Mouse (Mus musculus) adrenal gland (tissue): ENCODE measurements around the gene Olfr116.

ENCODE experiments used
- intact Hi-C: fragments of 180-260 bp; cut with DNase I; formaldehyde crosslinking; loops from one replicate; pipeline ENCODE4 v1.15.1; 2025
- long read RNA-seq, 2 experiments: library from polyadenylated mRNA; unstranded; transcript quantifications; one replicate each; pipeline ENCODE4 v2.0.0; 2020; ENCODE audit warnings: borderline replicate concordance in 1 of 2; ENCODE audit not compliant: insufficient replicate concordance in 1 of 2

Olfr116 gene
- long read RNA-seq, experiment 1: 0 reads
- long read RNA-seq, experiment 2: 0 reads

DNA sequence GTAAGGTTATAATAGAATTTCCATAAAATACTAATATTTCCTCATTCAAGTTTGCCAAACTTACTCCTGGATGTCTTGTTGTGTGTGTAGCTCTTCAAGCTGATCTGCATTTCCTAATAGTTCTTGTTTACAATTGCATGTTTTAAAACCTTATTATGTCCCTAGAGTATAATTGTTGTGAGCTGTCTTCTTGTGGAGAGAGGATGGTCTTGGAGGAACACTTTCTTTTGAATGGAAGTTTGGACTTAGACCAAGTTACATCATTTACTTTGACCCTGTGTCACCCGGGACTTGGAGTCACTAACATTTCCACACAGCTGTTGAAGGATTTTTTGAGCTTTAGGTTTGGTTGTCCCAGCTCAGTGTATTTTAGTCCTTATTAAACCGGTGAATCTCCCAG lies at the start of gene Olfr116, which contains the start of gene Olfr115:
TSS of gene Olfr116 (minus strand) at position 191 of the 400 bp plus-strand sequence.
TSS of gene Olfr115 (minus strand) at position 101 of the 400 bp plus-strand sequence.
- intact Hi-C loops: no loop called here

DNA sequence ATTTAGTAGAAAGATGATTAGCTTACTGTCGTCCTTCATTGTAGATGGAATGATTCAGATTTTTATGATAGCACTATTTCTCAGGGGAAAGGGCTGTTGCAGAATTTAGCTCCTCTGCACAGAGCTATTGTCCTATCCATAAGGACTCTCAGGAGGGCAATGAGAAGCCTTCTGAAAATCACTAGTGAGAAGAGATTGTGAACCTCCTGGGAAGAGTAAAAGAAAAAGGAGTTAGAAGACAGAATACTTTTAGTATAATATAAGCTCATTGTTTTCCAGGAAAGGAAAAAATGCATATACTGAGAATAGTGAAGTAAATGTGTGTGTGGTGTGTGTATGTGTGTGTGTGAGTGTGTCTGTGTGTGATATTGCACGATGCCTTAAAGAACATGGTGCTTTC lies 39.7 kb upstream of the Olfr116 start, which contains the start of gene Olfr118:
TSS of gene Olfr118 (plus strand) at position 301 of the 400 bp plus-strand sequence.
- intact Hi-C loops: no loop called here

DNA sequence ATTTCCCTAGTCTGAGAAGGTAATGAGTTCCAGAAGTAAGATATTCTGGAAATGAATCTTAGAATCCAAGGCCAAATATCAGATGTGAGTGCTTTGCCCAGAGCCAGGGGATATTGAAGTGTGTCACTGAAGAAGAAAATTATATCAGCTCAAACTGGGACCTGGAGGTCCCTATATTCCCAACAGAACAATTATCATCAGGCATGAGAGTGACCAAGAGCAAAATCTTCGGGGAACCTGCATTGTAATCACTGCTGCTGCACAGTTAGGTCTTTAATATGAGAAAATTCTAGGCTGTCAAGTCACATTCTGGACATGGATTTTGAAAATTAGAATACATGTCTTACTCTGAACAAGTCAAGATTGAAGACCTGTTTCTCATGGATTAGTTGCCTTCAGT lies 36.7 kb upstream of the Olfr116 start, which contains the start of gene Olfr117:
TSS of gene Olfr117 (minus strand) at position 101 of the 400 bp plus-strand sequence.
- intact Hi-C loops: no loop called here

DNA sequence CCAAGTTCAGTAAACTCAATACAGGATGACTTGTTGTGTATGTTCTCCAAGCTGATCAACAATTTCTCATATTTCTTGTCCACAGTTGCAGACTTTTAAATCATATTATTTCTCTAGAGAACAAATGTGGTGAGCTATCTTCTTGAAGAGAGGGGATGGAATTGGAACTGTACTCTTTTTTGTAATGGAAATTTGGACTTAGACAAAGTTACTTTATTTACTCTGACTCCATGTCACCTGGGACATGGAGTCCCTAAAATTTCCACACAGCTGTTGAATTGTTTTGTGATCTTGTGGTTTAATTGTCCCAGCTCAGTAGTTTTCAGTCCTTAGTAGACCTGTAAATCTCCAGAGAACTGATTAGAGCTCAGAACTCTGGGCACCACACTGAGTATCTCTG lies 34.4 kb downstream of the Olfr116 start, which contains the start of gene Olfr114:
TSS of gene Olfr114 (minus strand) at position 101 of the 400 bp plus-strand sequence.
- intact Hi-C loops: no loop called here

DNA sequence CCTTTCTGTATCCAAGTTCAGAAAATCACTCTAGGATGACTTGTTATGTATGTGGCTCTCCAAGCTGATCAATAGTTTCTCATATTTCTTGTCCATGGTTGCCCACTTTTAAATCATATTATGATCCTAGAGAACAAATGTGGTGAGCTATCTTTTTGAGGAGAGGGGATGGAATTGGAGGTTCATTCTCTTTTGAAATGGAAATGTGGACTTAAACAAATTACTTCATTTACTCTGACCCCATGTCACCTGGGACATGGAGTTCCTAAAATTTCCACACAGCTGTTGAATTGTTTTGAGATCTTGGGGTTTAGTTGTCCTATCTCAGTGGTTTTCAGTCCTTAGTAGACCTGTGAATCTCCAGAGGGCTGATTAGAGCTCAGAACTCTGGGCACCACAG lies 49.4 kb downstream of the Olfr116 start, which contains the start of gene Olfr113:
TSS of gene Olfr113 (minus strand) at position 101 of the 400 bp plus-strand sequence.
- intact Hi-C loops: no loop called here
